Mouse (Mus musculus): ENCODE measurements around the gene Npepps. TPM values are rescaled to one million over a fixed set of nuclear protein-coding genes. Genes with fewer than 3 reads are reported as not detected.

The Npepps gene
- polyA plus RNA-seq, 1 experiment = 37.8 TPM

- Histone ChIP-seq H3K79me2 (ENCODE audit: control insufficient read depth, insufficient read depth) (peaks cover 100% of the 10 kb centered on the region), H3K36me3 (ENCODE audit: control insufficient read depth, insufficient read depth) (peaks cover 100% of the 10 kb centered on the region), H3K4me3 (ENCODE audit: insufficient read depth, poor library complexity, severe bottlenecking) (no peak overlapping the region), H3K27me3 (ENCODE audit: control insufficient read depth, insufficient read depth, insufficient read length) (no peaks in the 10 kb centered on the region), H3ac (ENCODE audit: control insufficient read depth, insufficient read length, low read depth) (no peak overlapping the region), H3K79me3 (ENCODE audit: low read depth) (peaks cover 87% of the 10 kb centered on the region)
- TF ChIP-seq MYOG (IDR thresholded peaks at IDR 0.05; ENCODE audit: control insufficient read depth, extremely low read depth, insufficient read length) (no peak), MAX (IDR thresholded peaks at IDR 0.05) (no peak), MYOD1 (IDR thresholded peaks at IDR 0.05; ENCODE audit: control insufficient read depth, insufficient read length, low read depth) (no peak), FOSL1 (IDR thresholded peaks at IDR 0.05; ENCODE audit: insufficient read depth, low read length, poor library complexity, severe bottlenecking) (no peak), CTCF (IDR thresholded peaks at IDR 0.05; ENCODE audit: control insufficient read depth, insufficient read depth, insufficient read length) (no peak), CEBPB (IDR thresholded peaks at IDR 0.05; ENCODE audit: low read depth) (no peak), USF1 (IDR thresholded peaks at IDR 0.05; ENCODE audit: low read depth) (no peak)
Measured at GRCm38 (mm10) chr11:97181061-97181460, 99.4 kb downstream of the Npepps start.

- peaks cover 100% of the 10 kb centered on the region for H3K36me3 ChIP-seq (ENCODE audit: control insufficient read depth, insufficient read depth)
- no peak overlapping the region for H3K4me3 ChIP-seq (ENCODE audit: insufficient read depth, poor library complexity, severe bottlenecking)
- H3K79me2 ChIP-seq (ENCODE audit: control insufficient read depth, insufficient read depth) = peaks cover 100% of the 10 kb centered on the region
- H3K27me3 ChIP-seq (ENCODE audit: control insufficient read depth, insufficient read depth, insufficient read length) = no peaks in the 10 kb centered on the region
- H3ac ChIP-seq (ENCODE audit: control insufficient read depth, insufficient read length, low read depth) = no peak overlapping the region
- H3K79me3 ChIP-seq (ENCODE audit: low read depth) = peaks cover 73% of the 10 kb centered on the region
- TF ChIP-seq CTCF (IDR thresholded peaks at IDR 0.05; ENCODE audit: control insufficient read depth, insufficient read depth, insufficient read length) (no peak), MAX (IDR thresholded peaks at IDR 0.05) (no peak), FOSL1 (IDR thresholded peaks at IDR 0.05; ENCODE audit: insufficient read depth, low read length, poor library complexity, severe bottlenecking) (no peak), MYOG (IDR thresholded peaks at IDR 0.05; ENCODE audit: control insufficient read depth, extremely low read depth, insufficient read length) (no peak), CEBPB (IDR thresholded peaks at IDR 0.05; ENCODE audit: low read depth) (no peak), MYOD1 (IDR thresholded peaks at IDR 0.05; ENCODE audit: control insufficient read depth, insufficient read length, low read depth) (no peak), USF1 (IDR thresholded peaks at IDR 0.05; ENCODE audit: low read depth) (no peak)
Measured at GRCm38 (mm10) chr11:97178198-97178597, 102.2 kb downstream of the Npepps start.

- TF ChIP-seq FOSL1 (IDR thresholded peaks at IDR 0.05; ENCODE audit: insufficient read depth, low read length, poor library complexity, severe bottlenecking) (no peak), MAX (IDR thresholded peaks at IDR 0.05) (no peak), CTCF (IDR thresholded peaks at IDR 0.05; ENCODE audit: control insufficient read depth, insufficient read depth, insufficient read length) (no peak), CEBPB (IDR thresholded peaks at IDR 0.05; ENCODE audit: low read depth) (no peak), USF1 (IDR thresholded peaks at IDR 0.05; ENCODE audit: low read depth) (no peak), MYOG (IDR thresholded peaks at IDR 0.05; ENCODE audit: control insufficient read depth, extremely low read depth, insufficient read length) (no peak), MYOD1 (IDR thresholded peaks at IDR 0.05; ENCODE audit: control insufficient read depth, insufficient read length, low read depth) (no peak)
- Histone ChIP-seq H3K79me3 (ENCODE audit: low read depth) (peaks cover 66% of the 10 kb centered on the region), H3ac (ENCODE audit: control insufficient read depth, insufficient read length, low read depth) (no peak overlapping the region), H3K4me3 (ENCODE audit: insufficient read depth, poor library complexity, severe bottlenecking) (no peak overlapping the region), H3K27me3 (ENCODE audit: control insufficient read depth, insufficient read depth, insufficient read length) (no peaks in the 10 kb centered on the region), H3K36me3 (ENCODE audit: control insufficient read depth, insufficient read depth) (peaks cover 100% of the 10 kb centered on the region), H3K79me2 (ENCODE audit: control insufficient read depth, insufficient read depth) (peaks cover 100% of the 10 kb centered on the region)
Measured at GRCm38 (mm10) chr11:97176851-97177250, 103.6 kb downstream of the Npepps start.

GRCm38 (mm10) chr11:97175499-97175898, 104.9 kb downstream of the Npepps start:
- peaks cover 55% of the 10 kb centered on the region for H3K79me3 ChIP-seq (ENCODE audit: low read depth)
- peaks cover 100% of the 10 kb centered on the region for H3K36me3 ChIP-seq (ENCODE audit: control insufficient read depth, insufficient read depth)
- no peak overlapping the region for H3ac ChIP-seq (ENCODE audit: control insufficient read depth, insufficient read length, low read depth)
- H3K4me3 ChIP-seq (ENCODE audit: insufficient read depth, poor library complexity, severe bottlenecking) = no peak overlapping the region
- no peaks in the 10 kb centered on the region for H3K27me3 ChIP-seq (ENCODE audit: control insufficient read depth, insufficient read depth, insufficient read length)
- no peak for TF ChIP-seq MYOG (IDR thresholded peaks at IDR 0.05; ENCODE audit: control insufficient read depth, extremely low read depth, insufficient read length)
- TF ChIP-seq MAX (IDR thresholded peaks at IDR 0.05) = no peak
- no peak for TF ChIP-seq CEBPB (IDR thresholded peaks at IDR 0.05; ENCODE audit: low read depth)
- no peak for TF ChIP-seq MYOD1 (IDR thresholded peaks at IDR 0.05; ENCODE audit: control insufficient read depth, insufficient read length, low read depth)
- TF ChIP-seq CTCF (IDR thresholded peaks at IDR 0.05; ENCODE audit: control insufficient read depth, insufficient read depth, insufficient read length) = no peak
- TF ChIP-seq USF1 (IDR thresholded peaks at IDR 0.05; ENCODE audit: low read depth) = no peak
- TF ChIP-seq FOSL1 (IDR thresholded peaks at IDR 0.05; ENCODE audit: insufficient read depth, low read length, poor library complexity, severe bottlenecking) = no peak
- H3K79me2 ChIP-seq (ENCODE audit: control insufficient read depth, insufficient read depth) = peaks cover 98% of the 10 kb centered on the region

- H3K79me2 ChIP-seq (ENCODE audit: control insufficient read depth, insufficient read depth) = peaks cover 21% of the 10 kb centered on the region
- TF ChIP-seq MYOD1 (IDR thresholded peaks at IDR 0.05; ENCODE audit: control insufficient read depth, insufficient read length, low read depth) (no peak), USF1 (IDR thresholded peaks at IDR 0.05; ENCODE audit: low read depth) (no peak), FOSL1 (IDR thresholded peaks at IDR 0.05; ENCODE audit: insufficient read depth, low read length, poor library complexity, severe bottlenecking) (no peak), MAX (IDR thresholded peaks at IDR 0.05) (no peak), CEBPB (IDR thresholded peaks at IDR 0.05; ENCODE audit: low read depth) (no peak), MYOG (IDR thresholded peaks at IDR 0.05; ENCODE audit: control insufficient read depth, extremely low read depth, insufficient read length) (no peak), CTCF (IDR thresholded peaks at IDR 0.05; ENCODE audit: control insufficient read depth, insufficient read depth, insufficient read length) (no peak)
Measured at GRCm38 (mm10) chr11:97160341-97160740, 120.1 kb downstream of the Npepps start.

More at GRCm38 (mm10) chr11:97160341-97160740, 120.1 kb downstream of the Npepps start:
- Histone ChIP-seq H3K4me3 (ENCODE audit: insufficient read depth, poor library complexity, severe bottlenecking) (no peak overlapping the region), H3K79me3 (ENCODE audit: low read depth) (peaks cover 4% of the 10 kb centered on the region), H3K27me3 (ENCODE audit: control insufficient read depth, insufficient read depth, insufficient read length) (no peaks in the 10 kb centered on the region), H3K36me3 (ENCODE audit: control insufficient read depth, insufficient read depth) (peaks cover 96% of the 10 kb centered on the region), H3ac (ENCODE audit: control insufficient read depth, insufficient read length, low read depth) (no peak overlapping the region)
